ENCODE assay signal across 8 mouse cellular contexts in the genomic region with DNA sequence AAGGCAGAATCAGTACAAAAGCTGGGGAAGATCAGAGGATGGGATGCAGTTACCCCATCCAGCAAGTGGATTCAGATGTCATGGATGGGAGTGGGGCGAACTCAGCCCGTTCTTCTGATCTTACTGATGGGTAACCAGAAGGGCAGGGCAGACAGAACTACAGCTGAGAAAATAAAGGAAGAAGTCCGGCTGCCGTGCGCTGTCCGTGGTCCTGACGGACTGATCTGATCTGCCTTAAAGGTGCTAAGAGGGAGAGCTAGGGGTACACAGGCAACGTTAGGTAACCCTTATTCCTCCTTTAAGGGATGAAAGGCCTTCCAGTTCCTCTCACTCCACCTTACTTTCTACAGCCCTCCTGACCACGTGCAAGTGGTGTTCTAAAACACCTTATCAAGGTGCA. TPM values are rescaled to one million over a fixed set of nuclear protein-coding genes. Genes with fewer than 3 reads are reported as not detected.
DNase-seq lines count a peak whose midpoint lies in the region; ATAC-seq and TF ChIP-seq lines count a peak whose summit lies in the region.

No protein-coding gene starts in this region.

- no peak for TF ChIP-seq CTCF in G1E (IDR thresholded peaks at IDR 0.05; ENCODE audit: low read depth, low read length)

- no peak overlapping the region for H3K27ac ChIP-seq in embryonic facial prominence, embryonic 10.5 days (replicated peaks)
- no peak overlapping the region for H3K27ac ChIP-seq in intestine, embryonic 15.5 days

- peaks cover 76% of the 10 kb centered on the region for H3K36me3 ChIP-seq in G1E (replicated peaks)
- H3K36me3 ChIP-seq in embryonic facial prominence, embryonic 10.5 days (replicated peaks), result peaks cover 71% of the 10 kb centered on the region
- peaks cover 32% of the 10 kb centered on the region for H3K36me3 ChIP-seq in intestine, embryonic 15.5 days

- peaks cover 28% of the 10 kb centered on the region for H3K4me1 ChIP-seq in G1E (ENCODE audit: insufficient read depth, low read depth, low read length)
- peaks cover 16% of the 10 kb centered on the region for H3K4me1 ChIP-seq in embryonic facial prominence, embryonic 10.5 days
- H3K4me1 ChIP-seq in intestine, embryonic 15.5 days (replicated peaks), result peaks cover 12% of the 10 kb centered on the region

- H3K4me2 ChIP-seq in intestine, embryonic 15.5 days (replicated peaks), result no peak overlapping the region

- no peak overlapping the region for H3K9ac ChIP-seq in intestine, embryonic 15.5 days

- peak; percentile 70 for DNase-seq in heart, postnatal 4 days
- DNase-seq in heart, adult 8-10 months (ENCODE audit: low spot score), result no peak
- DNase-seq in G1E (ENCODE audit: low spot score), result peak; percentile 45
- peak; percentile 75 for DNase-seq in embryonic facial prominence, embryonic 10.5 days (ENCODE audit: low spot score)
- DNase-seq in mesoderm, embryonic 11.5 days (ENCODE audit: low read depth, low spot score), result peak; percentile 71
- DNase-seq in layer of hippocampus, adult 11-12 months (ENCODE audit: low spot score), result no peak
- no peak for DNase-seq in right cerebral cortex, adult 2 months (ENCODE audit: low spot score in 2 of 2)

- H3K9me3 ChIP-seq in G1E (replicated peaks), result no peaks in the 10 kb centered on the region
- no peaks in the 10 kb centered on the region for H3K9me3 ChIP-seq in embryonic facial prominence, embryonic 10.5 days
- no peaks in the 10 kb centered on the region for H3K9me3 ChIP-seq in intestine, embryonic 15.5 days

- no peaks in the 10 kb centered on the region for H3K27me3 ChIP-seq in G1E (ENCODE audit: insufficient read depth, low read length)
- no peaks in the 10 kb centered on the region for H3K27me3 ChIP-seq in embryonic facial prominence, embryonic 10.5 days (replicated peaks; ENCODE audit: low read depth, poor library complexity, severe bottlenecking)
- no peaks in the 10 kb centered on the region for H3K27me3 ChIP-seq in intestine, embryonic 15.5 days (replicated peaks)

- no peak for ATAC-seq in G1E (ENCODE audit: extremely low read depth, insufficient number of reproducible peaks, low FRiP score, poor library complexity, severe bottlenecking)
- no peak for ATAC-seq in intestine, embryonic 15.5 days

- no peak overlapping the region for H3K4me3 ChIP-seq in G1E (ENCODE audit: low read depth, low read length)
- no peak overlapping the region for H3K4me3 ChIP-seq in embryonic facial prominence, embryonic 10.5 days
- H3K4me3 ChIP-seq in intestine, embryonic 15.5 days (replicated peaks), result no peak overlapping the region

- 18% methylated on average over 9 of the region's 9 CpGs for WGBS in embryonic facial prominence, embryonic 10.5 days
- WGBS in intestine, embryonic 15.5 days, result 20% methylated on average over 9 of the region's 9 CpGs

RNA-seq across cellular contexts. Expression of a gene that starts 1.5 kb away (rescaled TPM):
- 1 to 10 TPM; 4.1 to 5.1 TPM for total RNA-seq in heart, postnatal 4 days (2021)
- total RNA-seq in heart, adult 8-10 months (2022), result 1 to 10 TPM; 3.4 to 4.1 (median 3.9) TPM
- total RNA-seq in G1E (2014; fragmentation: Nextera tagmentation) (8.4 and 10.0 TPM in 2 replicates), G1E (2017) (11.3 and 12.4 TPM in 2 replicates)
- 18.8 and 19.4 TPM in 2 replicates for polyA plus RNA-seq in G1E (2012)
- polyA plus RNA-seq in embryonic facial prominence, embryonic 10.5 days (2016; fragmentation: Nextera tagmentation; extraction: Ambion mirVana), result 24.8 and 26.6 TPM in 2 replicates
- 17.1 and 18.3 TPM in 2 replicates for polyA plus RNA-seq in intestine, embryonic 15.5 days (2015; fragmentation: Nextera tagmentation; extraction: Ambion mirVana)

RNA-seq across cellular contexts. Expression of a gene that starts 6.2 kb away (rescaled TPM):
- total RNA-seq in heart, postnatal 4 days (2021), result 100 to 1,000 TPM; 115 to 126 TPM
- total RNA-seq in heart, adult 8-10 months (2022), result 100 to 1,000 TPM; 108 to 133 (median 121) TPM
- total RNA-seq in G1E (2014; fragmentation: Nextera tagmentation) (247 and 294 TPM in 2 replicates), G1E (2017) (219 and 225 TPM in 2 replicates)
- polyA plus RNA-seq in G1E (2012), result 181 and 297 TPM in 2 replicates
- polyA plus RNA-seq in embryonic facial prominence, embryonic 10.5 days (2016; fragmentation: Nextera tagmentation; extraction: Ambion mirVana), result 157 and 162 TPM in 2 replicates
- polyA plus RNA-seq in intestine, embryonic 15.5 days (2015; fragmentation: Nextera tagmentation; extraction: Ambion mirVana), result 239 and 288 TPM in 2 replicates

RNA-seq across cellular contexts. Expression of a gene that starts 10.1 kb away (rescaled TPM):
- 10 to 100 TPM; 19.5 to 21.9 TPM for total RNA-seq in heart, postnatal 4 days (2021)
- 1 to 10 TPM; 4.2 to 5.1 (median 4.4) TPM for total RNA-seq in heart, adult 8-10 months (2022)
- total RNA-seq in G1E (2014; fragmentation: Nextera tagmentation) (not detected in 2 replicates), G1E (2017) (0.06 and 0.33 TPM in 2 replicates)
- 0.11 and 0.63 TPM in 2 replicates for polyA plus RNA-seq in G1E (2012)
- 24.7 and 27.2 TPM in 2 replicates for polyA plus RNA-seq in embryonic facial prominence, embryonic 10.5 days (2016; fragmentation: Nextera tagmentation; extraction: Ambion mirVana)
- 14.0 and 15.6 TPM in 2 replicates for polyA plus RNA-seq in intestine, embryonic 15.5 days (2015; fragmentation: Nextera tagmentation; extraction: Ambion mirVana)

RNA-seq across cellular contexts. Expression of a gene that starts 21.0 kb away (rescaled TPM):
- total RNA-seq in heart, postnatal 4 days (2021), result 1 to 10 TPM in 1 of 2 experiments, under 1 TPM in 1; 0.59 to 1.1 TPM
- under 1 TPM in 2 of 4 experiments, not detected in 2; 0.25 to 0.50 TPM for total RNA-seq in heart, adult 8-10 months (2022)
- total RNA-seq in G1E (2014; fragmentation: Nextera tagmentation) (not detected in 2 replicates), G1E (2017) (0.52 TPM in 1 of 2 replicates, not detected in the other)
- polyA plus RNA-seq in G1E (2012), result not detected in 2 replicates
- 1.4 and 1.7 TPM in 2 replicates for polyA plus RNA-seq in embryonic facial prominence, embryonic 10.5 days (2016; fragmentation: Nextera tagmentation; extraction: Ambion mirVana)
- 0.48 and 1.0 TPM in 2 replicates for polyA plus RNA-seq in intestine, embryonic 15.5 days (2015; fragmentation: Nextera tagmentation; extraction: Ambion mirVana)

RNA-seq across cellular contexts. Expression of a gene that starts 21.4 kb away (rescaled TPM):
- 10 to 100 TPM; 49.6 TPM for total RNA-seq in heart, postnatal 4 days (2021)
- total RNA-seq in heart, adult 8-10 months (2022), result 10 to 100 TPM; 58.9 to 86.0 (median 75.4) TPM
- 17.9 and 25.1 TPM in 2 replicates for total RNA-seq in G1E (2014; fragmentation: Nextera tagmentation)
- total RNA-seq in G1E (2017), result 7.5 and 8.9 TPM in 2 replicates
- 14.3 and 18.8 TPM in 2 replicates for polyA plus RNA-seq in G1E (2012)
- polyA plus RNA-seq in embryonic facial prominence, embryonic 10.5 days (2016; fragmentation: Nextera tagmentation; extraction: Ambion mirVana), result 62.8 and 72.3 TPM in 2 replicates
- polyA plus RNA-seq in intestine, embryonic 15.5 days (2015; fragmentation: Nextera tagmentation; extraction: Ambion mirVana), result 34.9 and 39.3 TPM in 2 replicates

Comparison
In these comparisons a context has a peak if more than half of its experiments do, and no peak if none do; other contexts are left out.
1. DNase-seq: peak in heart, postnatal 4 days (single experiment), G1E (single experiment), embryonic facial prominence, embryonic 10.5 days (single experiment) and mesoderm, embryonic 11.5 days (single experiment); none in heart, adult 8-10 months (single experiment), layer of hippocampus, adult 11-12 months (single experiment) and right cerebral cortex, adult 2 months (0 of 2).